Mouse (Mus musculus): ENCODE data around the gene Cyfip2. TPM values are rescaled to one million over a fixed set of nuclear protein-coding genes. Genes with fewer than 3 reads are reported as not detected.

The Cyfip2 gene
- polyA plus RNA-seq, 1 experiment: 200 TPM

DNA sequence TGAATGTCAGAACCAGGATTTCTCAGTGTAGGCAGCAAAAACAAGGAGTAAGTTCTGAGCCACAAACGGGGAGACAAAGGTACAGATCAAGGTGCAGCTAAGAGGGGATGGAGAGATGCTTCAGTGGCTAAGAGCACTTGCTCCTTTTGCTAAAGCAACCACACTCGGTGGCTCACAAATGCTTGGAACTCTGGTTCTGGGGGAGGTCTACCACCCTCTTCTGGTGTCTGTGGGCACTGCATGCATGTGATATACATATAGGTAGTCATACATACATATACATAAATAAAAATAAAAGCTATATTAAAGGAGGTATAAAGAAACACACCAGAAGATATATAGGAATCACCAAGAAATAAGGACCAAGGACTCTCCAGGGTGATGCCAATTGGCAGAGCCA is 89.1 kb downstream of the Cyfip2 start:
- 69% methylated on average over 2 of the region's 2 CpGs for WGBS
- H3K4me3 ChIP-seq (replicated peaks; ENCODE audit: insufficient read depth, low read depth, low read length): no peak overlapping the region
- no peak overlapping the region for H3K27ac ChIP-seq (ENCODE audit: insufficient read depth, low read length)
- TF ChIP-seq CTCF (IDR thresholded peaks at IDR 0.05; ENCODE audit: borderline replicate concordance, insufficient read depth, low read depth, low read length) (peak; percentile 22; the same call in 1 of the 2 replicates), POLR2A (IDR thresholded peaks at IDR 0.05; ENCODE audit: borderline replicate concordance, insufficient read depth, low read length) (no peak)
- DNase-seq: no peak
- no peaks in the 10 kb centered on the region for H3K27me3 ChIP-seq (ENCODE audit: control insufficient read depth, insufficient read depth, low read length)
- H3K4me1 ChIP-seq (ENCODE audit: control insufficient read depth, insufficient read depth, low read length): no peaks in the 10 kb centered on the region; the same call in 1 of the 2 replicates

DNA sequence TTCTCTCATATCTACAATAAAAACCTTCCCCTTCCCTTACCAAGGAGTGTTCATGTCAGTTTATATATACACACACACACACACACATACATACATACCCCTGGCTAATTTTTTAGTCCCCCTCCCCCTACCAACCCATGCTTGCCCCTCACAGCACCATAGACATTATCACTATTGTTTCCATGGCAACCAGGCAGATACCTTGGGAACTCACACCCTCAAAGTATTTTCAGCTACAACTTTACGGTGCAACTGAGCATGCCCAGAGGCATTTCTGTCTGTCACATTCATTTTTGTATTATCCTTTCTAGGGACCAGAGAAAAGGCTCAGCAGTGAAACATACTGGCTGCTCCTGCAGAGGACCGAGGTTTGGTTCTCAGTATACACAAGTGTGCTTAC is 92.4 kb downstream of the Cyfip2 start:
- no peak for TF ChIP-seq CTCF (IDR thresholded peaks at IDR 0.05; ENCODE audit: borderline replicate concordance, insufficient read depth, low read depth, low read length)
- TF ChIP-seq POLR2A (IDR thresholded peaks at IDR 0.05; ENCODE audit: borderline replicate concordance, insufficient read depth, low read length): no peak
- Histone ChIP-seq H3K4me3 (replicated peaks; ENCODE audit: insufficient read depth, low read depth, low read length) (no peak overlapping the region), H3K27ac (ENCODE audit: insufficient read depth, low read length) (no peak overlapping the region), H3K27me3 (ENCODE audit: control insufficient read depth, insufficient read depth, low read length) (no peaks in the 10 kb centered on the region), H3K4me1 (ENCODE audit: control insufficient read depth, insufficient read depth, low read length) (no peaks in the 10 kb centered on the region; the same call in 1 of the 2 replicates)
- WGBS: 76% methylated on average over 2 of the region's 2 CpGs
- DNase-seq: no peak

DNA sequence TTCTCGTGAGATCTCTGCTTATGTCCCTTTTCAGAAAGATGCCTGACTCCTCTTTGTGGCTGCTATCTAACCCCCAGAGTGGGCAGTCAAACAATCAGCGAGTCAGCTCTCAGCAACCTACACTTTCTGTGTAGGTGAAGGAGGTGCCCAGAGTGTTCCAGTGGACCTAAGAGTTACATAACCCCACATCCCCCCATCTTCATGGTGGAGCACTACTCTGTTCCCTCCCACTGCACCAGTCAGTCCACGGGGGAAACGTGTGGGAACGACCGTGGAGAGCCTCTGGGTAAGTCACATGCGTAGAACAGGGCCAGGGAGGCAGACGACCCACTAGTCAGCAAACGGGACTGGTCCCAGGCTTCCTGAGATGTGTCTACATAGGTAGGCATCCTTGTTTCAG is 93.3 kb downstream of the Cyfip2 start:
- DNase-seq: no peak
- Histone ChIP-seq H3K4me3 (replicated peaks; ENCODE audit: insufficient read depth, low read depth, low read length) (no peak overlapping the region), H3K27me3 (ENCODE audit: control insufficient read depth, insufficient read depth, low read length) (no peaks in the 10 kb centered on the region), H3K4me1 (ENCODE audit: control insufficient read depth, insufficient read depth, low read length) (peaks cover 3% of the 10 kb centered on the region; the same call in 1 of the 2 replicates), H3K27ac (ENCODE audit: insufficient read depth, low read length) (peak overlapping the region; percentile 20; the same call in 1 of the 2 replicates)
- 74% methylated on average over 9 of the region's 9 CpGs for WGBS
- no peak for TF ChIP-seq POLR2A (IDR thresholded peaks at IDR 0.05; ENCODE audit: borderline replicate concordance, insufficient read depth, low read length)
- TF ChIP-seq CTCF (IDR thresholded peaks at IDR 0.05; ENCODE audit: borderline replicate concordance, insufficient read depth, low read depth, low read length): no peak

DNA sequence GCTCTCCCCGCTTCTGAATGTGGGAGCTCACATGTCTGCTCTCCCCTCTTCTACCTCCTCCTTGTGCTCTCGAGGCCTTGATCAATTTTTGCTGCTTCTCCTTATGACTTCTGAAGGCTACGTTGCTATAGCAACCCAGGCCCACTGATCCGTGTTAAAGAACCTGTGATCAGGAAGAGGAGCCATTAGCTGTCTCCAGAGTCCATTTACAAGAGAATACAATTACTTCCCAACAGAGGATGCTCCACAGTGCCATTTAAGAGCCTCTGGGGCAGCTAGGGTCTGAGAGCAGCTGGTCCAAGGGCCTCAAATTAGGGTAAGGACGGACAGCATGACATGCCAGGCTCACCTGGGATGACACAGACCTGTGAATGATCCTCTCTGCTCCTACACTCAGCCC is 94.1 kb downstream of the Cyfip2 start:
- Histone ChIP-seq H3K27me3 (ENCODE audit: control insufficient read depth, insufficient read depth, low read length) (no peaks in the 10 kb centered on the region), H3K27ac (ENCODE audit: insufficient read depth, low read length) (peak overlapping the region; percentile 52; the same call in 1 of the 2 replicates), H3K4me3 (replicated peaks; ENCODE audit: insufficient read depth, low read depth, low read length) (no peak overlapping the region), H3K4me1 (ENCODE audit: control insufficient read depth, insufficient read depth, low read length) (peaks cover 3% of the 10 kb centered on the region; the same call in 1 of the 2 replicates)
- WGBS: 22% methylated on average over 5 of the region's 5 CpGs
- TF ChIP-seq CTCF (IDR thresholded peaks at IDR 0.05; ENCODE audit: borderline replicate concordance, insufficient read depth, low read depth, low read length) (no peak), POLR2A (IDR thresholded peaks at IDR 0.05; ENCODE audit: borderline replicate concordance, insufficient read depth, low read length) (no peak)
- DNase-seq: no peak

DNA sequence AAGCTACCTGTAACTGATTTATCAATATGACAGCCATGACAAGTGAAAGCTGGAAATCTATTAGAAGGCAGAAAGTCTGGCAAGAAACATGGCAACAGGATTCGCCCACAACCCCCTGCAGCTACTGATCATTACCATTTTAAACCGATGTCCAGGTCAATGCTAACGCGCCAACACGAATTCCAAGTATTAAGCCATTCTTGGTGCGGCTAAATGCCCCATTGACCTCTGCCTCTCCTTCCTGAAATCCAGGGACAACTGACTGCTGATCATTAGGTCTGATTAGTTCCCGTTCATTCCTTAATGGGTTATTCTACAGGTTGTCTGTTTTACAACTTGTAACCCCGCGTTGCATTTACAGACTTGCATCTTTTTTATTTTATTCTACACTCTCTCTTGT is 95.0 kb downstream of the Cyfip2 start:
- 76% methylated on average over 9 of the region's 9 CpGs for WGBS
- Histone ChIP-seq H3K4me1 (ENCODE audit: control insufficient read depth, insufficient read depth, low read length) (peaks cover 3% of the 10 kb centered on the region; the same call in 1 of the 2 replicates), H3K27ac (ENCODE audit: insufficient read depth, low read length) (no peak overlapping the region), H3K27me3 (ENCODE audit: control insufficient read depth, insufficient read depth, low read length) (no peaks in the 10 kb centered on the region), H3K4me3 (replicated peaks; ENCODE audit: insufficient read depth, low read depth, low read length) (no peak overlapping the region)
- no peak for DNase-seq
- TF ChIP-seq CTCF (IDR thresholded peaks at IDR 0.05; ENCODE audit: borderline replicate concordance, insufficient read depth, low read depth, low read length) (no peak), POLR2A (IDR thresholded peaks at IDR 0.05; ENCODE audit: borderline replicate concordance, insufficient read depth, low read length) (no peak)

DNA sequence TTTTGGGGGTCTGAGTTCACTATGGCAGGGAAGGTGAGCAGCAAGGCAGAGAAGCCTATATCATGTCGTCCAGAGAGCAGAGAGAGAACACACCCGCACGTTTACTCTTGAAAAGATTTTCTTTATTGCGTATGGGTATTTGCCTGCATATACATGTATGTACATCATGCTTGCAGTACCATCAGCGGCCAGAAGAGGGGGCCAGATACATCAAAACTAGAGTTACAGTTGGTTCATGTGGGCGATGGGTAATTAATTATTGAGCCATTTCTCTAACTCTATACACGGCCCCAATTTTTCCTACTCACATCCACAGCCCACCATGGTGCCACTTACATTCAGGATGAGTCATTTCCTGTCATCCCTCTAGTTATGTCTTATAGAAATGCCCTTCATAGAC is 96.0 kb downstream of the Cyfip2 start:
- no peak overlapping the region for H3K4me3 ChIP-seq (replicated peaks; ENCODE audit: insufficient read depth, low read depth, low read length)
- peak; percentile 35; the same call in 1 of the 2 replicates for TF ChIP-seq CTCF (IDR thresholded peaks at IDR 0.05; ENCODE audit: borderline replicate concordance, insufficient read depth, low read depth, low read length)
- no peak for TF ChIP-seq POLR2A (IDR thresholded peaks at IDR 0.05; ENCODE audit: borderline replicate concordance, insufficient read depth, low read length)
- H3K27ac ChIP-seq (ENCODE audit: insufficient read depth, low read length): no peak overlapping the region
- H3K4me1 ChIP-seq (ENCODE audit: control insufficient read depth, insufficient read depth, low read length): peaks cover 3% of the 10 kb centered on the region; the same call in 1 of the 2 replicates
- H3K27me3 ChIP-seq (ENCODE audit: control insufficient read depth, insufficient read depth, low read length): no peaks in the 10 kb centered on the region
- 74% methylated on average over 7 of the region's 7 CpGs for WGBS
- DNase-seq: no peak

DNA sequence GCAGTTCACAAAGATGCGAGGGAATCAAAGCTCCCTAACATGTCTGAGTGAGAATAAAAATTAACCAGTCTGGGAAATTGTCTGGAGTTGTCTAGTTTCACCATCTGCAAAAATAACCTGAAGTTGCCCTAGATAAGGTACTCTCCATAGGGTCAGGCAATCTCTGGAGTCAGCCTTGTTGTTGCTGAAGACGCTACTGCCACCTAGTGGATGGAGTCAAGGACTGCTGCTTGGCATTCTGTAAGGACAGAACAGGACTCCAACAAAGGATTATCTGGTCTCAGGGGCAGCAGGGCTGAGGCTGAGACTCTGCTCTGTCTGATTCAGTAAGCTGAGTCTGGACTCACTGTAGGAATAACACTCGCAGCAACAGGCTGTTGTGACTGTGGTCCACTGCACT is 97.3 kb downstream of the Cyfip2 start:
- TF ChIP-seq POLR2A (IDR thresholded peaks at IDR 0.05; ENCODE audit: borderline replicate concordance, insufficient read depth, low read length) (no peak), CTCF (IDR thresholded peaks at IDR 0.05; ENCODE audit: borderline replicate concordance, insufficient read depth, low read depth, low read length) (peak; percentile 98)

DNA sequence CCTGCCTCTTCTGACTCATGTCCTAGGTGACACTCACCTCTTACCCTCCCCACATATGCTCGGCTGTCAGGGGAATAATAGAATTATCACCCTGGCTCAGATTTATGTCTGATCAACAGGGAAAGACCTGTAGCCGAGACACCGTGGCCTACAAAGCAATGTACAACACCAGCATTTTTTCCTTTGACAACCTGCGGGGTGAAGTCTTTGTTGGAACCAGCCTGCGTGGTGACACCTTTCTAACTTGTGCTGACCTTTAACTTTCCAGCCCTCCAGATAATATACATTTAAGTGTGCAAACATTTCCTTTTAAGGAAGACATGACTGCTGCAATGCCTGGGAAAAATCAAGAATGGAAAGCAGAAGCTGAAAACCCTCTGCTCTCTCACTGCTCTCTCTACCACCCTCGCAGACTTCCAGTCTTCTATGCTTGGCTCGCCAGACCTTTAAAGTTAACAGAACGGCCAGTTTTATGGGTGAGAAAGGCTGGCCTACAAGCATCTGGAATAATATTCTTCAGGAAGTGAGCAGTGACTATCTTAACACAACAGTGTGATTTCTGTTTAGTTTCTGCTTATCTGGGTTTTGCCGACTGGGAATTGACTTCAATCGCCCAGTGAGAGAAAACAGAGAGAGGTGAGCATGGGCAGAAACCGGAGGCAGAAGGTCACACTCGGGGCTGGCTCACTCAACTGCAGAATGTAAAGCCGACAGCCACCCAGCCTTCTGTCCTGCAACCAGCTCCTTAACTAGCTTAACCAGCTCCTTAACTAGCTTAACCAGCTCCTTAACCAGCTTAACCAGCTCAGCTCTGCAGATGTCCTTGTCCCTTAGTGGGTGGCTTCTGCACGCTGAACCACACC is 98.1 kb downstream of the Cyfip2 start:
- no peak overlapping the region for H3K27ac ChIP-seq (ENCODE audit: insufficient read depth, low read length)
- WGBS: 75% methylated on average over 14 of the region's 14 CpGs
- DNase-seq: no peak
- H3K4me3 ChIP-seq (replicated peaks; ENCODE audit: insufficient read depth, low read depth, low read length): no peak overlapping the region
- no peak for TF ChIP-seq POLR2A (IDR thresholded peaks at IDR 0.05; ENCODE audit: borderline replicate concordance, insufficient read depth, low read length)
- TF ChIP-seq CTCF (IDR thresholded peaks at IDR 0.05; ENCODE audit: borderline replicate concordance, insufficient read depth, low read depth, low read length): no peak
- peaks cover 3% of the 10 kb centered on the region; the same call in 1 of the 2 replicates for H3K4me1 ChIP-seq (ENCODE audit: control insufficient read depth, insufficient read depth, low read length)
- no peaks in the 10 kb centered on the region for H3K27me3 ChIP-seq (ENCODE audit: control insufficient read depth, insufficient read depth, low read length)

More for the DNA sequence above, 97.3 kb downstream of the Cyfip2 start:
- Histone ChIP-seq H3K4me3 (replicated peaks; ENCODE audit: insufficient read depth, low read depth, low read length) (no peak overlapping the region), H3K4me1 (ENCODE audit: control insufficient read depth, insufficient read depth, low read length) (peaks cover 3% of the 10 kb centered on the region; the same call in 1 of the 2 replicates), H3K27ac (ENCODE audit: insufficient read depth, low read length) (no peak overlapping the region), H3K27me3 (ENCODE audit: control insufficient read depth, insufficient read depth, low read length) (no peaks in the 10 kb centered on the region)
- DNase-seq: peak; percentile 61 to 72
- 19% methylated on average over 3 of the region's 3 CpGs for WGBS

Data from cerebellum, adult 2 months (tissue).